Mouse (Mus musculus) G1E-ER4 (cell line): Measurements from ENCODE around the gene Hs6st3. TPM values are rescaled to one million over a fixed set of nuclear protein-coding genes. Genes with fewer than 3 reads are reported as not detected.

Experiments
- GATA1 ChIP-seq: IDR thresholded peaks from one replicate; pipeline ENCODE4 v1.8.0; 2012; ENCODE audit warnings: low read length, inconsistent platforms
- polyA plus RNA-seq: library from polyadenylated mRNA; stranded (reverse); fragments of >175 nt; gene quantifications from 2 replicates; pipeline ENCODE4 v1.2.3, GENCODE M21; 2012

Hs6st3 gene
- polyA plus RNA-seq, 1 experiment: not detected

DNA sequence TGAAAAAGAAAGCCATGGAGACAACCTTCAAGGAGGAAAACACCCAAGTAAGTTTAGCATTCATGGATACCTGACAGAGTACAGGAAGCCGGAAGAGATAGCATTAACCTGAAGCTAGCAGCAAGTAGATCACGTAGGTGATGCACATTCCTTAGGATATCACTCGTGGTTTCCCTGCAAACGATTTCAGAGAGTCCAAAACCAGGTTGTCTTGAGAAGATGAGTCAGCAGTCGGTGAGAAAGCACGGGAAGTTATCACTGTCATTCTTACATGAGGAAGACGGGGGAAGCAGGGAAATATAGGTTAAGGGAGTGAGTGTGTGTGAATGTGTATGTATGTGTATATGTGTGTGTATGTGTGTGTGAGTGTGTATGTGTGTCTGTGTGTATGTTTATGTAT lies 65.4 kb downstream of the Hs6st3 start:
- TF ChIP-seq GATA1: no peak

DNA sequence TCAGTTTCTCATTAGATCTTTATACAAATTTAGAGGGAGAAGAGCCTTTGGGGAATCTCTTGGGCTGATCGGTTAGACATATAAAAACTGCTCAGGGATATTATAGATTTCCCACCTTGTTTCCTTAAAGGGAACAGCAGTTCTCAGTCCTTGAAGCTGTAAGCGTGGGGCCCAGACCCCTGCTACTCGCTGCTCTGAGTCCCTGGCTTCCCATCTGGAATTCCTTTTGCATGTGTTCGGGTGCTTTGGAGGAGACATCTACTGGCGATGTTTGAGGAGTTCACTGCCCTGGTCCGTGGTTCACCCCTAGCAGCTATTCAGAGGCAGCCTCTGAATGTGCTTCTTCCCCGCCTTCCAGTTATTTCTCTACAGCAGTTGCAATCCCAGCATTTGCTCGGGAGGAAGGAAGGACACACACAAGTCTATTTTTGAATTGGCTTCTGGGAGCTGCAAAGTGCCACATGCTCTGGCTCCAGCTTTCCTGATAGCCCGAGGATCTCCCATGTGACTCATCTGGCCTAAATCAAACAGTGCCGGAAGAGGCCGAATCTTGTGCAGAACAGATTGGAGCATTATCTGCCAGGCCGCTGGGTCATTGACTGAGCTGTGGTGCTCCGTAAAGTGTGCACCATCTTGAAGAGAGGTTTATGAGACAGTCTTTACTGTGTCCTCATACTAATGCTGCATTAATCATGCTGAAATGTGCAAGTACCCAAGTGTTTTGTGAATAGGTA lies 77.6 kb downstream of the Hs6st3 start:
- no peak for TF ChIP-seq GATA1

DNA sequence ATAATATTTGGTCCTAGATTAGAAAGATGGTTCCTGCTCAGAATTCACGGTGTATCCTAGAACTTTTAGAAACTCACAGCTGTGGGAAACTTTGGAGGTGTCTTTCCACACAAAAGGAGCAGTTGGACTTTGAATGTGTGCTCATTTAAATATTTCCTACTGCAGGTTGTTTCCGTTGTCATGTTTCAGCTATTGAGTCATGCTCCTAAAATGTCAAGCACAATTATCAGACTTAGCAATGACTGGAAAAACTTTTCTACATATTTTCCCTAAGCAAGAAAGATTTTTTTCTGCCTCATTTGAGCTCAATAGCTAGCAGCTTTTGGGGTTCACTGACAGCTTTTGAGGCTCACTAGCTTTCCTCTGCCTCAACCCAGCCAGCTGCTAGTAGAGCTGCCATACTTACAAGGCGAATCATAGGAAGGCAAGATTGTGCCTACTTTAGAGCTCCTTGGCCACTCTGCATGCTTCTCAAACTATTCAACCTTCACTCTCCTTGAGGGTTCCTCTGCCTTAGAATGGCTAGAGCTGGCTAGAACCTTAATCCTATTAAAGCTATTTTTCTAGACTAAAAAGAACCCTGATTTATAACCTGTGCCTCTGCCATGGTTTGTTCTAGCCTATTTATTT lies 89.7 kb downstream of the Hs6st3 start:
- TF ChIP-seq GATA1: no peak

GRCm38 (mm10) chr14:119233598-119233997 lies 95.5 kb downstream of the Hs6st3 start:
- TF ChIP-seq GATA1: no peak

GRCm38 (mm10) chr14:119247131-119247530 lies 109.0 kb downstream of the Hs6st3 start:
- no peak for TF ChIP-seq GATA1

- no peak for TF ChIP-seq GATA1
These were observed 110.0 kb downstream of the Hs6st3 start for GRCm38 (mm10) chr14:119248001-119248607.

DNA sequence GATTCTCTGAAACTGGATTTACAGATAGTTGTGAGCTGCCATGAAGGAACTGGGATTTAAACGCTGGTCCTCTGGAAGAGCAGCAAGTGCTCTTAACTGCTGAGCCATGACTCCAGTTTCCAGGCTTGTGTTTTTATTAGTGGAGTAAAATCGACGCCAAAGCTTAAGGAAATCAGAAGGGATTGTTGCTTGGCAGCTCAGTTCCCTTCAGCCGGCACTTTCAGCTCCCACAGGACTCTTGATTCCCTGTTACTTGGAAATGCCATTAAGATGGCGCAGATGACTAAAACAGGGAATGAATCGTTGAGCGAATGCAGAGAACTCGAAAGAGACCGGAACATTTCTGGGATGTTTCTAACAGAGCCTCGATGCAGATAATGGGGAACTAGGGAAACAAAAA lies 112.2 kb downstream of the Hs6st3 start:
- TF ChIP-seq GATA1: no peak

DNA sequence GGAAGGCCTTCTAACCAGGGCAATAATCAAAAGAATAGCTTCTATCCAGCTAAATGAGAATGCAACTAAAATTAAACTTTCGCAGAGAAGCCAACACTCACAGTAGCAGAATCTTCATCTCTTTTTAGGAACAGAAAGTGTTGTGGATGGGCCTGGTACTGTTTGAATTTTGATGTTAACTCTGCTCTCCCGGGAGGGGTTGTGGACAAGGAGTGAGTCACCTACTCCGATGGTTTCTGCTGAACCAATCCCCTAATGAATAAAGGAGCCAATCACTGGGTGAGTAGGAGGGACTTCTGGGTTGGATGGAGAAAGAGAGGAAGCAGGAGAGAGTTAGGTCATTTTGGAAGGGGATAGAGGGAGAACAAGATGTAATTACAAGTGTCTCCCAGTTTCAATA lies 117.3 kb downstream of the Hs6st3 start:
- no peak for TF ChIP-seq GATA1

GRCm38 (mm10) chr14:119257072-119257471 lies 118.9 kb downstream of the Hs6st3 start:
- TF ChIP-seq GATA1: no peak

DNA sequence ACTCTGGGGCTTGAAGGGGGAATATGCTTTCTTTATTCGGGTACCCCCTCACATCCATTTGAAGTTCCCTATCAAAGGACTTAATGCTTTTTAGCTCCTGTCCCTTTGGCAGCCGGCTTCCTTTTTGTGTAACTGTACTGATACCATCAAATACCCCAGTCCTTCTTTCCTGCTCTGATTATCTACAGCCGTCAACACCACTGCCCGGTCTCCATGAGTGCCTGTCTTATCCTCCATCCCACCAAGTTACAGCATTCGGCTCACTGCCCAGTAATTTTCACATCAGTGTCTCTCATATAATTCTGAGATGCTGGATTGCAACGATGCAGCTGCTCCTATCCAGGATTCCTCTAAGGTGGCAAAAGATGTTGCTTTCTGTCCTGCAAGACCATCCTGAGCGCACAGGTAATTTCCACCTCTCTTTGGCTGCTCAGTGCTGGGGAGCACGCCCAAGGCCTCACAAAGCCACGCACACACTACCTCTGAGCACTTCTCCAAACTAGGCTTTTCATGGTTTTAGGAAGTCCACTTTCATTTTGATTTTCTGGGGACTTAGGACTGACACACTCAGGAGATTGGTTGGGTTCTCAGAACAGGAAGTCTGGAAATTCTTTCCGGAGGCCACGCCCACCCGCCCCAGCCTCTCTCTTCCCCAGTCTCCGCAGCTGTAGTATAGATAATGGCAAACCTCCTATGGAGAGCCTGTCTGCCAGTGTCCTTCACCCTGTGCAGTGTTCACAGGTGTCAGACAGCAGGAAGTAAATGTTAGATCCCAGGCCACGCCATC lies 122.2 kb downstream of the Hs6st3 start:
- TF ChIP-seq GATA1: no peak

GRCm38 (mm10) chr14:119266334-119266733 lies 128.2 kb downstream of the Hs6st3 start:
- no peak for TF ChIP-seq GATA1

- TF ChIP-seq GATA1: no peak
These were observed 134.9 kb downstream of the Hs6st3 start for GRCm38 (mm10) chr14:119273088-119273487.

- TF ChIP-seq GATA1: no peak
These were observed 145.8 kb downstream of the Hs6st3 start for GRCm38 (mm10) chr14:119283951-119284350.

DNA sequence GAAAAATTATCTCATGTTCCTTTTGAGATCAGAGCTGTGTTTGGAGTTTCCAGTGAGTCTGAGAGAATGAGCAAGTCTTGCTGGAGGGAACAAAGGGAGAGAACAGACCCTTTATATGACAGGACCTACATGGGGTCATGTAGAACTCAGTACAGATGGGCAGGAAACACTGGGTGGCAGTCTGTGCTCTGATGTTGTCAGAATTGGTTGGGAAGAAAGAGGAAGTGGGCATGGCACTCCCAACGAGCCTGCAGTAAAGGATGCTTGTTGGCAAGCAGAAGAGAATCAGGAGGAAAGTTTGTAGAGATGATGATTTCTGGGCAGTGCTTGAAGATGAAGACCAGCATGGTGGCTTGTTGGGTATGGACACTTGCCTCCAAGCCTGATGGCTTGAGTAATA lies 151.5 kb downstream of the Hs6st3 start:
- no peak for TF ChIP-seq GATA1

- TF ChIP-seq GATA1: no peak
These were observed 155.9 kb downstream of the Hs6st3 start for GRCm38 (mm10) chr14:119294071-119294470.

DNA sequence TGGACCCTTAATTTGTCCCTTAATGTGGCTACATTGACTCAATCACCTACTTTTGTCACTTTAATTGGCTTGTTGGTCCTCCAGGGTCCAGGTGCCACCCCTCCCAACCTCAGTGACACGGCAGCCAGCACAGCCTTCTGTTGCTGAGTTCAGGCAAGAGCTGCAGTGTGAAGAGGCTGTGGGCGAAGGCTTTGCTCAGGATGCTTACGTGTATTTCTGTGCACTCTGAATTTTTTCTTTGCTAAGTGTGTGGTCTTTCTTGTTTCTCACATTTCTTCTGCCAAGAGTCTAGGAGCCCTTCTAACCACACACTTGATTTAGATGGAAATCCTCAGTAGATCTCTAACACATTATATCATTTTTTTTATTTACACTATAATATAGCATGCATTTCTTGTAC lies 168.3 kb downstream of the Hs6st3 start:
- TF ChIP-seq GATA1: no peak

DNA sequence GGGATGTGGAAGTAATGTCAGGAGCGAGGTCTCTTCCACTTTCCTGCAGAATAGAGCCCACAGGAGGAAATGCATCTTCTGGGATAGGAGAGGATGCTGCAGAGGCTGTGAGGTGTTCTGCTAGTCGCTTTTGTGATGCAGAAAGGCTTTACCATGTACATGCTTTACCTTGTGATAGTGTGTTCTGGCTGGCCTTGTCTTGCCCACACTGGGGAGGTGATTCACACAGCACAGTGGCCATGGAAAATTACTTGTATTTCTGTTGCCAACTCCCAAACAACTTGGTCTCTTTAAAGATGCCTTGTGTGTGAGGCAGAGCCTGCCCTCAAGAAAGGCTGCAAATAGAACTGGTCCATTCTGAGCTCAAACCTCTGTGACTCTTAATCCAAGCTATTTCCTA lies 180.2 kb downstream of the Hs6st3 start:
- no peak for TF ChIP-seq GATA1
